Mouse (Mus musculus): ENCODE measurements around the gene Saysd1.

The Saysd1 gene

GRCm38 (mm10) chr14:20164438-20164837, 26.1 kb upstream of the Saysd1 start:
- DNase-seq (ENCODE audit: low spot score in 2 of 2) = no peak

DNA sequence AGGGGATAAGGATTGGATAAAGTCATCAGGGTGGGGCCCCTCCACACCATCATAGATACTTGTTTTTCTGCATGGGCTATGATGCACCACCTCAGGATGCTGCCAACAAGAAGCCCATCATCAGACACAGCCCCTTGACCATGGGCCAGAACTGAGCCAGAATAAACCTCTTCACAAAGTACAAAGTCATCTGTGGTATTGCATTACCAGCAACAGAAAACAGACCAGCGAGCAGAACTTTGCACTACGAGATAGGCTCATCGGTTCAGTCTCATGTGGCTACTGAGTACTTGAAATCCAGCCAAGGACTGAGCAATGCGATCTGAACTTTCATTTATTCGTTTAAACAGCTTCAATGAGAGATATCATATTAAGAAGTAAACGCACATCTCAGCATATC, 24.4 kb upstream of the Saysd1 start:
- peak; percentile 17 to 29 for DNase-seq (ENCODE audit: low spot score in 2 of 2)

GRCm38 (mm10) chr14:20158727-20159681, 20.7 kb upstream of the Saysd1 start:
- no peak for DNase-seq (ENCODE audit: low spot score in 2 of 2)

- DNase-seq (ENCODE audit: low spot score in 2 of 2) = no peak
Measured at GRCm38 (mm10) chr14:20157595-20157994, 19.3 kb upstream of the Saysd1 start.

DNA sequence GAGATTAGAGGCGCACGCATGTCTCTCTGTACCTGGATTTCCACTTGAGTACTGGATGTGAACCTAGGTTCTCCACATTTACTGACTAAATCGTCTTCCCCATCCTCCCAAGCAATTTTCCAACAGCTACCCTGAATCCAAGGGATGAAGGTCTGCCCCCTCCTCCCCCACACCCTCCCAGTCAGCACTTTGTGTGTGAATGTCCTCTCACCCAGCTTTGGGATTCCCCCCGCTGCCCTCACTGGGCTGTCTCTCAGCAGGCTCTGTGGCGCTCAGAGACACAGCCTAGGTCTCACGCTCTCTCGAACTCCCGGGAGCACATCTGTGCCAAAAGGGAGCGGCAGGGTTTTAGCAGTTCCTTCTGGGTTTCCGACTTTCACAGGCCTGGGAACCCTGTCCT, 17.4 kb upstream of the Saysd1 start:
- DNase-seq (ENCODE audit: low spot score in 2 of 2) = no peak

DNA sequence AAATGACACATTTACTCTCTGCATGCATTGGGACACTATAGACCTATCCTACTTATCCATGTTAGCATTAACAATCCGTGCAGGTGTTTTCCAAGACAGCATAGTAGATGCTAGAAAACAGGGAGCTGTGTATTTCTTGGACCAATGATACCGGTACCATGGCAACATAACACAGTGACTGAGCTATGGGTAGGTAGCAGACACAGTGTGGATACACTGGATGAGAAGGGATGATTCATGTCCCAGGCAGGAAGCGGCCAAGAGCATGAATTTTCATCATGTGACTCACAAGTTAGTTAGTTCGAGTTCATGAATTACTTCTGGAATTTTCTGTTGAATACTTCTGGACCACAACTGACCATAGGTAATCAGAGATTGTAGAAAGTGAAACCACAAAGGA, 16.6 kb upstream of the Saysd1 start:
- DNase-seq (ENCODE audit: low spot score in 2 of 2) = no peak

- DNase-seq (ENCODE audit: low spot score in 2 of 2) = no peak
Measured at GRCm38 (mm10) chr14:20154245-20154644, 15.9 kb upstream of the Saysd1 start.

GRCm38 (mm10) chr14:20149127-20150080, 11.1 kb upstream of the Saysd1 start:
- no peak for DNase-seq (ENCODE audit: low spot score in 2 of 2)

GRCm38 (mm10) chr14:20148514-20148913, 10.2 kb upstream of the Saysd1 start:
- DNase-seq (ENCODE audit: low spot score in 2 of 2) = no peak

DNA sequence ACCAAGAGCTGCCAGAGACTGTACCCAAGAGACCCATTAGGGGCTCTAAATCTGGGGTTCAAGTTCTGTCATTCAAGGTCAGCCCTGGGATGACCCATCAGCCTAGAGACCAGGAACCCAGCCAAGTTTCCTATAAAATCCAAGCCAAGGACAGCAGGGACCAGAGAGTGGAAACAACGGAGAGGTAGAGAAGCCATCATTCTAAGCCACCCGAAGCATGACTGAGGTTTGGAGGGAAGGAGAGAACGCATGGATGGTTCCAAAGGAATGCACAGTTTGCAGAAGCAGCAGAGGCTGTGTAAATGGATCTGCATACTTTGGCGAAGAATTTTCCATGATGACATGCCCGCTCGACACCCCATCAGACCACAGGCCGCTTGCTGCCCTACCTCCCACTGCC, 9.5 kb upstream of the Saysd1 start:
- no peak for DNase-seq (ENCODE audit: low spot score in 2 of 2)

GRCm38 (mm10) chr14:20144093-20144492, 5.8 kb upstream of the Saysd1 start:
- no peak for DNase-seq (ENCODE audit: low spot score in 2 of 2)

DNA sequence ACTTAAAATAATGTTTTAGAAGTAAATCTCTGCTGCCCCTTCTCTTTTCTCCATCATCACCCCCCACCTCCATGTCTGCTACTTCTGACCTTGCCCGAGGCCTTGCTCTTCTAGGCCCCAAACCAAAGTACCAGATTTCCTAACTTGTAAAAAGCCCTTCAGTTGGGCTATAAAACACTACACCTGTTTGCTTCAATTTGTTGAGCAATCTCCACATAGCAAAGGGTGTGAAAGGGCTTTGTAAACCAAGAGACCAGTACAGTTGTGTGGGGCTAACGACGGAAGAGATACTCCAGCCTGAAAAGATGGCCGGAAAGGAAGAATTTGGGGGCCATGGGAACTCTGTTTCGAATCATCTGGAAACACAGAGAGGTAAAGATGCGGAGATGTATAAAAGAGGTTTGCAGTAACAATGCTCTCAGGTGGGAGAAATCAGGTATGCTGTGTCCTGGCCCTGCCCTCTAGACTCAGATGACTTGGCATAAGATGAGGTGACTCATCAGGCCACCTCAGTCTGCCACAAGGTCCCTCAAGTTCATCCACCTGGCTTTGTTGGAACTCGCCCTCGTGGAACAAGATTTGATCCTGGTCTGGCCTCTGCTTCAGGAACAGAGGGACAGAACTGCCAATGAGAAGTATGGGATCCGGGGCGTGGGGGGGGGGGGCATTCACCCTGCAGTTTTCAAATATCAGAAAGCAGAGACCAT, 3.2 kb downstream of the Saysd1 start:
- DNase-seq (ENCODE audit: low spot score in 2 of 2) = no peak

GRCm38 (mm10) chr14:20128162-20128561, 10.2 kb downstream of the Saysd1 start:
- DNase-seq (ENCODE audit: low spot score in 2 of 2) = no peak

DNA sequence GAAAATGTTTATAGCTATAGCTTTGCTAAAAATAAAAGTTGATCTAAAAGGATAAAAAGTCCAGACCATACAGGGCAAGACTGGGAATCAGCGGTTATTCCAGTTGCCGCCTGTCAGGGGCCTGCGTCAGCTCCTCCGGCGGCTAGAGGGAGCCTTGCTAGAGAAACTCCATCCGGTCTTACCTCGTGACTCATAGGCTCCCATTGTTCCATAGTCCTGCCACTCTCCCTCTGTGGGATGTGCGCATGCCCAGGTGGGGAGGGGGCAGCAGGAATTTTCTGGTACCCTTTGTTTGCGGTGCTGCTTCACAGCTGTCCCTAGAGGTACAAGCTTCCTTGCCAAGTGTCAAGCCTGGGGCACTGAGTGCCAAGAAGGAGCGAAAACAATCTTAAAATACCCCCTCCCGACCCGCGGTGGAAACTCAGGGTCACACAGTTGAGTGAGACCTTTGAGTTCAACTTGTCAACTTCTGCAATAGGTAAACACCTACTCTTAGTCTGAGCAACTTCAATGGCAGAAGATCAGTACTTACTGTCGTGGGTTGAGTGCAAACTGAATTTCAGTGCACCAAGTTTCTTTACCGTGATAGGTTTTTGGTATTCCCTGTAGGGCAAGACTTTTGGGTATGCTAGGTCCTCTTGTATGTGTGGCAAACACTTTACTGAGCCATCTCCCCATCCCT, 10.8 kb downstream of the Saysd1 start:
- DNase-seq (ENCODE audit: low spot score in 2 of 2) = no peak

- no peak for DNase-seq (ENCODE audit: low spot score in 2 of 2)
Measured at GRCm38 (mm10) chr14:20120868-20121267, 17.5 kb downstream of the Saysd1 start.

DNA sequence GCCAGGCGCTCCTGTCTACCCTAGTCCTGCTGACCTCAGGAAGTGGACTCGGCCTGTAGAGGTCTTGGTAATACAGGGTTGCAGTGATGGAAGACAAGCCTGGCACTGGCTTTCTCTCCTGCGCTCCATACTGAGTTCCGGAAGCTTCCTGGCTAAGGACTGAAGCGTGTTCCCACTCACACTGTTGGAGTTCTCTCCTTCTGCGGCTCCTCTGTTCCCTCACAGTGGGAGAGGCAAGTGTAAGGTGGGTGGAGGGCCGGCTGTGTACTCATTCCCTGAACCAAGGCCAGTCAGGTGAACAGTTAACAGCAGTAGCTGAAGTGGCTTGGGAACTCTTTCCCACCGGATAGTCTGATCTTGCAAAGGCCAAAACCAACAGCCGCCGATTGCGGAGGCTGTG, 18.3 kb downstream of the Saysd1 start:
- no peak for DNase-seq (ENCODE audit: low spot score in 2 of 2)

- peak; percentile 14 to 29 for DNase-seq (ENCODE audit: low spot score in 2 of 2)
Measured at GRCm38 (mm10) chr14:20116149-20116605, 22.2 kb downstream of the Saysd1 start.

GRCm38 (mm10) chr14:20114951-20115350, 23.4 kb downstream of the Saysd1 start:
- DNase-seq (ENCODE audit: low spot score in 2 of 2) = no peak

DNA sequence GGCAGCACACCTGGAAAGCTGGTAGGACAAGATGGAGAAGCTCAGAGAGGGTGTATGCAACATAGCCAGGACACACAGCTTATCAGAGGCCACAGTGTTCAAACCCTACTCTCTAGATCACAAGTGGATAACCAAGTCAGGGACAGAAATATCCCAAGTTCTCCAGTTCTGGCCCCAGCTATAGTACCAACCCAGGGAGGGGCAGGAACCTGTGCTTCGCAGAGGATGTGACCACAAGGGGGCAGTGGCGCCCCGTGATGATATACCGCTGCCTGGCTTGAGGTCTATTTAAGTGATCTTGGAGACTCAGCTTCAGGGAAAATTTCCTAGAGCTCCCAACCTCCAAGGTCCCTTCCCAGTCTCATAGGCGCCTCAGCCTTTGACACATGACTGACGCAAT, 24.4 kb downstream of the Saysd1 start:
- DNase-seq (ENCODE audit: low spot score in 2 of 2) = peak; percentile 34 to 73

DNA sequence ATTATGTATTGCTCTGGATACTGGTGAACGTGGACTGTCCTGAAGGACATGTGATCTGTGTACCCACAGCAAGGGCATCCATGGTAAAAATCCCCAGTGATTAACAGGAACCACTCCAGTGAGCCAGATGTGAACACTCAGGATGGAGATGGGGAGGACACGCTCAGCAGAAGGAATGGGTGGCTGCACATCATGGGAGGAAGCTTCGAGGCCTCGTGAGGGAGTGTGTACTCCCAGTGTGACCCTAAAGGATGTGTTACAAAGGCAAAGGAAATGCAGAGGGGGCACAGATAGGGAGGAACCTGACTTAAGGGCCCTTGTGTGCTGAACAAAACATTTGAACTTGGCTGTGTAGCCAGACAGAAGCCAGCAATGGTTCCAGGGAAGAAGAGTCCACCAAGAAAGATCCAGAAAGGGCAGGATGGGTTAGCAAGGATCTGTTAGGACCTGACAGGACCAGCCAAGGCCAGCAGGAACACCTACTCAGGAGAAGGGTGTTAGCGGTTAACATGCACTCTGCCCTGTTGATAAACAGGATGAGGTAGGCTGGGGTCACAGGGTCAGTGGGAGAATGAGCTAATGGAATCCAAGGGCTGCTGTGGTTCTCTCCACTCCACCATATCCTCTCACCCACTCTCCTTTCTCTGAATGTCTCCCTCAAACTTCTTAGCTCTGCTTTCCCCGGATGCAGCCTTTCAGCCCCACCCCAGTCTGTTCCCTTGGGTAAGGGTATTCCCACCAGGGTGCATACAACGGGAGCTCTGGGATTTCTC, 25.0 kb downstream of the Saysd1 start:
- DNase-seq (ENCODE audit: low spot score in 2 of 2) = no peak

All from heart, adult 9 months (tissue).